Mouse (Mus musculus) bone marrow, adult 2 months (tissue): Measurements from ENCODE around the gene Ptp4a2.

Source experiments
- CTCF ChIP-seq: fragments of 200-500 bp; IDR thresholded peaks from 2 replicates; pipeline ENCODE4 v1.5.1; 2011; ENCODE audit warnings: low read length, control low read depth; ENCODE audit not compliant: control insufficient read depth, insufficient read depth
- POLR2A ChIP-seq: fragments of 200-500 bp; IDR thresholded peaks from 2 replicates; pipeline ENCODE4 v1.6.1; 2011; ENCODE audit warnings: low read depth, mild to moderate bottlenecking, control low read depth, low read length, borderline replicate concordance; ENCODE audit not compliant: control insufficient read depth

- TF ChIP-seq CTCF = no peak
- TF ChIP-seq POLR2A = no peak
Measured at GRCm38 (mm10) chr4:129881661-129882060, 70.6 kb downstream of the Ptp4a2 start.
